13 mouse cellular contexts compared by ENCODE assay signal in the genomic region with DNA sequence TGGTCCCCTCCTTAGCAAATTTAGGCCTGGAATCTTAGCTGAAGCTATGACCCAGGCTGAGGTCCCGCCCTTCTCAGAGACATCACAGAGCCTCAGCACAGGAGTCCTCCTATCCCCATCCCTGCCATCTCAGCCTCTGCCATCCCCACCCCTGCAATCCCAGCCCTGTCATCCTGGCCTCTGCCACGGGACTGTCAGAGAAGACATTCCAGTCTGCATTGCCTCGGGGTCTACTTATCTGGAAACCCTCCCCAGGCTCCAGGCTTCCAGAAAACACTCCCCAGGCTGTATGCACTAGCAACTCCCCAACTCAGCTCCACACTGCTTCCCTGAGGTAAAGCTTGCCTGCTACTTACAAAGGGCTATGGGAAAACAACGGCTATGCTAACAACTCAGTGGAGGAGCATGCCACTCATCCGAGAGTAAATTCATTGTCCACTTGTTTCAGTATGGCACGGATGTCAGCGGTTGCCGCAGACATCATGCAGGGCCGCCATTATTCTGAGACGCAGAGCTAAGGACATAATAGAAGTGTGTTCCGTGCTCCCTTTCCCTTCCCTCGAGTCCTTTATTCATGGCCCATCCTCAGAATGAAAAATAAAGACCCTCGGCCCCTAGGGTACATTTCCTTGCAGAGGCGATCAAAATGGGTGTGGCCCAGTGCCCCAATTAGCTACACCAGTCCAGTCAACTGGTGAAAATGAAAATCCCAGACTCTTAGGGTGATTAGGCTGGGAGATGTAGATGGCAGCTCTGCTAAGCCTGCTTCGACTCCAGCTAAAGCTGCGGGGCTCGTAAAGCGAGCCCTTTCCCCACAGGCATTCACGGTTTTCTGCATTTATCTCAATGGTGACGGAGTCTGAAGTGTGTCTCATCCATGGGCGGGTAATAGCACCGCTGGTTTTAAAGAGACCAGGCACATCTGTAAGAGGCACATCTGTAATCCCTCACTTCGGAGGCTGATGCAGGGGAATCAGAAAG. TPM values are rescaled to one million over a fixed set of nuclear protein-coding genes. Genes with fewer than 3 reads are reported as not detected.
DNase-seq lines count a peak whose midpoint lies in the region; ATAC-seq and TF ChIP-seq lines count a peak whose summit lies in the region.
"Had no signal": no experiment of that assay in that cellular context is flagged by ENCODE, and none has a peak within 500 bp of the region (broad histone marks: within the 10 kb centered on the region; RNA-seq: fewer than 3 reads in every experiment).

No protein-coding gene starts in this region.

- no peaks in the 10 kb centered on the region for H3K9me3 ChIP-seq in heart, embryonic 11.5 days (replicated peaks; ENCODE audit: control insufficient read depth, low read length)
- no peaks in the 10 kb centered on the region for H3K9me3 ChIP-seq in forebrain, postnatal 0 days (ENCODE audit: low read length)
- H3K9me3 ChIP-seq in midbrain, embryonic 11.5 days (ENCODE audit: control insufficient read depth, low read length): no peaks in the 10 kb centered on the region
- H3K9me3 ChIP-seq: heart, embryonic 15.5 days had no signal

- peak; percentile 66 for DNase-seq in heart, adult 11 months
- DNase-seq in forebrain, postnatal 0 days: peak; percentile 55
- DNase-seq in midbrain, embryonic 11.5 days (ENCODE audit: low spot score, missing footprints): peak; percentile 90
- peak; percentile 83 for DNase-seq in retina, postnatal 1 day
- DNase-seq in spleen, postnatal 4 days (ENCODE audit: low spot score in 2 of 2): no peak
- DNase-seq in adrenal gland, postnatal 25 days: no peak
- no peak for DNase-seq in right cerebral cortex, postnatal 10 days (ENCODE audit: low spot score in 2 of 2)
- DNase-seq: kidney, adult 2 months; thymus, postnatal 36 days had no signal

- WGBS in heart, embryonic 11.5 days (ENCODE audit: insufficient replicate concordance): 63% methylated on average over 23 of the region's 23 CpGs
- 12% methylated on average over 23 of the region's 23 CpGs for WGBS in forebrain, postnatal 0 days
- WGBS in midbrain, embryonic 11.5 days: 40% methylated on average over 23 of the region's 23 CpGs

- no peak for TF ChIP-seq CTCF in forebrain, postnatal 0 days (IDR thresholded peaks at IDR 0.05; ENCODE audit: low read depth)

- H3K9ac ChIP-seq in heart, embryonic 11.5 days (ENCODE audit: low read depth, low read length): no peak overlapping the region
- peak overlapping the region; percentile 31; the same call in 1 of the 2 replicates for H3K9ac ChIP-seq in forebrain, postnatal 0 days
- H3K9ac ChIP-seq in midbrain, embryonic 11.5 days (ENCODE audit: low read length): peak overlapping the region; percentile 24
- H3K9ac ChIP-seq: heart, embryonic 15.5 days had no signal

- peaks cover 4% of the 10 kb centered on the region; the same call in 1 of the 2 replicates for H3K4me1 ChIP-seq in heart, embryonic 11.5 days (ENCODE audit: control insufficient read depth, insufficient read depth, low read length)
- peaks cover 10% of the 10 kb centered on the region for H3K4me1 ChIP-seq in forebrain, postnatal 0 days (ENCODE audit: insufficient read depth)
- H3K4me1 ChIP-seq in midbrain, embryonic 11.5 days (ENCODE audit: control insufficient read depth, insufficient read depth, low read length): peaks cover 17% of the 10 kb centered on the region

- no peaks in the 10 kb centered on the region for H3K36me3 ChIP-seq in heart, embryonic 11.5 days (ENCODE audit: control insufficient read depth, insufficient read depth, low read length)
- no peaks in the 10 kb centered on the region for H3K36me3 ChIP-seq in forebrain, postnatal 0 days (ENCODE audit: insufficient read depth)
- no peaks in the 10 kb centered on the region for H3K36me3 ChIP-seq in midbrain, embryonic 11.5 days (ENCODE audit: control insufficient read depth, insufficient read depth, low read length)
- H3K36me3 ChIP-seq: heart, embryonic 15.5 days had no signal

- no peak overlapping the region for H3K4me3 ChIP-seq in heart, embryonic 11.5 days (ENCODE audit: low read depth, low read length)
- no peak overlapping the region for H3K4me3 ChIP-seq in forebrain, postnatal 0 days (ENCODE audit: low read depth, low read length)
- no peak overlapping the region for H3K4me3 ChIP-seq in midbrain, embryonic 11.5 days (ENCODE audit: low read depth, low read length)
- H3K4me3 ChIP-seq: heart, embryonic 15.5 days had no signal

- no peak overlapping the region for H3K4me2 ChIP-seq in heart, embryonic 11.5 days
- peak overlapping the region; percentile 35 for H3K4me2 ChIP-seq in forebrain, postnatal 0 days (ENCODE audit: low read depth)
- peak overlapping the region; percentile 8; the same call in 1 of the 2 replicates for H3K4me2 ChIP-seq in midbrain, embryonic 11.5 days
- H3K4me2 ChIP-seq: heart, embryonic 15.5 days; liver, embryonic 11.5 days had no signal

- no peak for ATAC-seq in heart, embryonic 11.5 days (replicated peaks; ENCODE audit: insufficient number of reproducible peaks, low FRiP score, low TSS enrichment)
- ATAC-seq in forebrain, postnatal 0 days: peak; percentile 69
- peak; percentile 77 for ATAC-seq in midbrain, embryonic 11.5 days (ENCODE audit: low FRiP score)

- H3K27ac ChIP-seq in heart, embryonic 11.5 days (ENCODE audit: low read depth, low read length): no peak overlapping the region
- H3K27ac ChIP-seq in forebrain, postnatal 0 days (ENCODE audit: low read depth, low read length): peak overlapping the region; percentile 16; the same call in 1 of the 2 replicates
- H3K27ac ChIP-seq in midbrain, embryonic 11.5 days (ENCODE audit: low read depth, low read length): peak overlapping the region; percentile 83
- H3K27ac ChIP-seq: heart, embryonic 15.5 days; macrophage had no signal

- no peaks in the 10 kb centered on the region for H3K27me3 ChIP-seq in heart, embryonic 11.5 days (ENCODE audit: control insufficient read depth, insufficient read depth, low read length)
- H3K27me3 ChIP-seq in forebrain, postnatal 0 days (ENCODE audit: insufficient read depth, low read length): no peaks in the 10 kb centered on the region
- no peaks in the 10 kb centered on the region for H3K27me3 ChIP-seq in midbrain, embryonic 11.5 days (ENCODE audit: control insufficient read depth, insufficient read depth, low read length)
- H3K27me3 ChIP-seq: heart, embryonic 15.5 days had no signal

RNA-seq across cellular contexts. Expression of a gene that starts 29.1 kb away (rescaled TPM):
- 6.9 and 10.1 TPM in 2 replicates for polyA plus RNA-seq in heart, embryonic 11.5 days (2014; fragmentation: Nextera tagmentation; extraction: Ambion mirVana)
- 16.1 and 20.8 TPM in 2 replicates for total RNA-seq in forebrain, postnatal 0 days (2014; rRNA removed)
- 0.98 and 1.2 TPM in 2 replicates for polyA plus RNA-seq in forebrain, postnatal 0 days (2015; fragmentation: Nextera tagmentation; extraction: Ambion mirVana)
- 4.0 and 4.1 TPM in 2 replicates for polyA plus RNA-seq in midbrain, embryonic 11.5 days (2014; fragmentation: Nextera tagmentation; extraction: Ambion mirVana)
- 36.2 and 41.6 TPM in 2 replicates for total RNA-seq in adrenal gland, postnatal 25 days (2021)

RNA-seq across cellular contexts. Expression of a gene that starts 44.0 kb away (rescaled TPM):
- polyA plus RNA-seq in heart, embryonic 11.5 days (2014; fragmentation: Nextera tagmentation; extraction: Ambion mirVana): 40.0 and 41.6 TPM in 2 replicates
- 17.1 and 19.6 TPM in 2 replicates for total RNA-seq in forebrain, postnatal 0 days (2014; rRNA removed)
- polyA plus RNA-seq in forebrain, postnatal 0 days (2015; fragmentation: Nextera tagmentation; extraction: Ambion mirVana): 20.9 and 22.7 TPM in 2 replicates
- polyA plus RNA-seq in midbrain, embryonic 11.5 days (2014; fragmentation: Nextera tagmentation; extraction: Ambion mirVana): 43.9 and 49.1 TPM in 2 replicates
- total RNA-seq in adrenal gland, postnatal 25 days (2021): 14.1 and 17.3 TPM in 2 replicates

Comparison
In these comparisons a context has a peak if more than half of its experiments do, and no peak if none do; other contexts are left out.
1. DNase-seq: peak in heart, adult 11 months (single experiment), forebrain, postnatal 0 days (single experiment), midbrain, embryonic 11.5 days (single experiment) and retina, postnatal 1 day (single experiment); none in spleen, postnatal 4 days (0 of 2), adrenal gland, postnatal 25 days (single experiment) and right cerebral cortex, postnatal 10 days (0 of 2).